20 mouse cellular contexts compared by ENCODE assay signal in the genomic region with DNA sequence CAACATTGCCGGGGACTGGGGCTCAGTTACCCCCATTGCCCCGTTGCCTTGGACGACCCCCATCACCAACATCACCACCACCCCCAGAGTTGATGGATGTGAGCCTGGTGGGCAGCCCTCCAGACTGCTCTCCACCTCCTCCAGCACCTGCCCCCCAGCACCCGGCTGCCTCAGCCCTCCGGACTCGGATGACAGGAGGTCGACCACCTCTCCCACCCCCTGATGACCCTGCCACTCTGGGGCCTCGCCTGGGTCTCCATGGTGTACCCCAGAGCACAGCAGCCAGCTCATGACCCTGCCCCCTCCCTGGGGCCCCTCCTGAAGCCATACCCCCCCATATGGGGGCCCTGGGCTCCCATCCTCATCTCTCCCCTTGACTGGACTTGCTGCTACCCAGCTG. TPM values are rescaled to one million over a fixed set of nuclear protein-coding genes. Genes with fewer than 3 reads are reported as not detected.
A peak's percentile ranks its signal among the peaks of the same experiment; 100 is the strongest.
DNase-seq lines count a peak whose midpoint lies in the region; ATAC-seq lines count a peak whose summit lies in the region.
"Had no signal": no experiment of that assay in that cellular context is flagged by ENCODE, and none has a peak within 500 bp of the region (broad histone marks: within the 10 kb centered on the region; RNA-seq: fewer than 3 reads in every experiment).

No protein-coding gene starts in this region.

- H3K9ac ChIP-seq in hindbrain, embryonic 12.5 days = peak overlapping the region; percentile 29; the same call in 1 of the 2 replicates
- no peak overlapping the region for H3K9ac ChIP-seq in hindbrain, embryonic 13.5 days
- H3K9ac ChIP-seq: embryonic facial prominence, embryonic 13.5 days; forebrain, embryonic 12.5 days; heart, embryonic 15.5 days; intestine, embryonic 15.5 days had no signal

- H3K27me3 ChIP-seq in hindbrain, embryonic 12.5 days = no peaks in the 10 kb centered on the region
- no peaks in the 10 kb centered on the region for H3K27me3 ChIP-seq in hindbrain, embryonic 13.5 days
- H3K27me3 ChIP-seq: embryonic facial prominence, embryonic 13.5 days; forebrain, embryonic 12.5 days; heart, embryonic 15.5 days; intestine, embryonic 15.5 days had no signal

- WGBS in hindbrain, embryonic 12.5 days = 87% methylated on average over 8 of the region's 8 CpGs
- 94% methylated on average over 8 of the region's 8 CpGs for WGBS in hindbrain, embryonic 13.5 days

- no peak overlapping the region for H3K27ac ChIP-seq in hindbrain, embryonic 12.5 days
- no peak overlapping the region for H3K27ac ChIP-seq in hindbrain, embryonic 13.5 days
- H3K27ac ChIP-seq: embryonic facial prominence, embryonic 13.5 days; forebrain, embryonic 12.5 days; heart, adult 2 months; heart, embryonic 15.5 days; intestine, embryonic 15.5 days had no signal

- no peaks in the 10 kb centered on the region for H3K9me3 ChIP-seq in hindbrain, embryonic 12.5 days (replicated peaks)
- no peaks in the 10 kb centered on the region for H3K9me3 ChIP-seq in hindbrain, embryonic 13.5 days
- H3K9me3 ChIP-seq: embryonic facial prominence, embryonic 13.5 days; forebrain, embryonic 12.5 days; heart, embryonic 15.5 days; intestine, embryonic 15.5 days had no signal

- intact Hi-C loops in left cerebral cortex, postnatal 4 days (cut with DNase I) = loop anchor here (10.0 kb wide), 1 partner anchor 118 kb away; a partner anchor contains a TSS
- intact Hi-C loops in left cerebral cortex, postnatal 36 days (cut with DNase I) = no loop called here

- DNase-seq in heart, adult 11 months = peak; percentile 91
- no peak for DNase-seq in heart, adult 8-10 months (ENCODE audit: low spot score)
- peak; percentile 13 for DNase-seq in left cerebral cortex, postnatal 4 days
- no peak for DNase-seq in left cerebral cortex, postnatal 36 days (ENCODE audit: low spot score in 2 of 2)
- DNase-seq: adrenal gland, postnatal 25 days; cerebellum, adult 18-20 months; cerebellum, adult 9-11 months; cerebellum, postnatal 36 days; gastrocnemius, postnatal 10 days; heart, adult 2 months; heart, postnatal 36 days had no signal

- ATAC-seq in hindbrain, embryonic 12.5 days (ENCODE audit: low FRiP score) = 0 out of 2 replicates have a peak, but pooled peaks have one; percentile 4
- ATAC-seq in hindbrain, embryonic 13.5 days (ENCODE audit: low FRiP score) = no peak

- no peak overlapping the region for H3K4me3 ChIP-seq in hindbrain, embryonic 12.5 days
- H3K4me3 ChIP-seq in hindbrain, embryonic 13.5 days = no peak overlapping the region
- H3K4me3 ChIP-seq: embryonic facial prominence, embryonic 13.5 days; forebrain, embryonic 12.5 days; heart, adult 2 months; heart, embryonic 15.5 days; intestine, embryonic 15.5 days had no signal

- peaks cover 99% of the 10 kb centered on the region for H3K36me3 ChIP-seq in hindbrain, embryonic 12.5 days
- peaks cover 99% of the 10 kb centered on the region for H3K36me3 ChIP-seq in hindbrain, embryonic 13.5 days

- no peak overlapping the region for H3K4me2 ChIP-seq in hindbrain, embryonic 12.5 days (replicated peaks)
- H3K4me2 ChIP-seq in hindbrain, embryonic 13.5 days = no peak overlapping the region
- H3K4me2 ChIP-seq: embryonic facial prominence, embryonic 13.5 days; forebrain, embryonic 12.5 days; heart, embryonic 15.5 days; intestine, embryonic 15.5 days had no signal

- no peaks in the 10 kb centered on the region for H3K4me1 ChIP-seq in hindbrain, embryonic 12.5 days
- peaks cover 1% of the 10 kb centered on the region for H3K4me1 ChIP-seq in hindbrain, embryonic 13.5 days (replicated peaks)
- H3K4me1 ChIP-seq: embryonic facial prominence, embryonic 13.5 days; forebrain, embryonic 12.5 days; heart, embryonic 15.5 days; intestine, embryonic 15.5 days had no signal

RNA-seq across cellular contexts. Expression of a gene that starts 7.4 kb away (rescaled TPM):
- total RNA-seq in heart, adult 8-10 months (2022) = 10 to 100 TPM; 24.0 to 34.6 (median 31.8) TPM
- 21.5 and 21.7 TPM in 2 replicates for polyA plus RNA-seq in hindbrain, embryonic 12.5 days (2016; fragmentation: Nextera tagmentation; extraction: Ambion mirVana)
- 15.1 and 16.3 TPM in 2 replicates for polyA plus RNA-seq in hindbrain, embryonic 13.5 days (2015; fragmentation: Nextera tagmentation; extraction: Ambion mirVana)
- total RNA-seq in left cerebral cortex, postnatal 4 days (2021) = 10 to 100 TPM; 27.9 TPM
- total RNA-seq in left cerebral cortex, postnatal 36 days (2021) = 10 to 100 TPM; 46.7 to 54.8 TPM

RNA-seq across cellular contexts. Expression of a gene that starts 17.1 kb away (rescaled TPM):
- total RNA-seq in heart, adult 8-10 months (2022) = 10 to 100 TPM; 31.1 to 33.6 (median 32.1) TPM
- 115 and 120 TPM in 2 replicates for polyA plus RNA-seq in hindbrain, embryonic 12.5 days (2016; fragmentation: Nextera tagmentation; extraction: Ambion mirVana)
- 84.2 and 92.0 TPM in 2 replicates for polyA plus RNA-seq in hindbrain, embryonic 13.5 days (2015; fragmentation: Nextera tagmentation; extraction: Ambion mirVana)
- 100 to 1,000 TPM; 113 to 121 TPM for total RNA-seq in left cerebral cortex, postnatal 4 days (2021)
- 10 to 100 TPM; 50.3 to 54.8 TPM for total RNA-seq in left cerebral cortex, postnatal 36 days (2021)

RNA-seq across cellular contexts. Expression of a gene that starts 57.4 kb away (rescaled TPM):
- total RNA-seq in heart, adult 8-10 months (2022) = not detected
- 0.09 and 0.12 TPM in 2 replicates for polyA plus RNA-seq in hindbrain, embryonic 12.5 days (2016; fragmentation: Nextera tagmentation; extraction: Ambion mirVana)
- 0.06 and 0.16 TPM in 2 replicates for polyA plus RNA-seq in hindbrain, embryonic 13.5 days (2015; fragmentation: Nextera tagmentation; extraction: Ambion mirVana)
- not detected for total RNA-seq in left cerebral cortex, postnatal 4 days (2021)
- under 1 TPM; 0.07 TPM for total RNA-seq in left cerebral cortex, postnatal 36 days (2021)
- total RNA-seq: adrenal gland, postnatal 25 days; gastrocnemius, postnatal 10 days; gastrocnemius, postnatal 4 days; heart, adult 2 months; heart, postnatal 36 days; MEL had no signal
- polyA plus RNA-seq: frontal cortex, adult 2 months had no signal

Comparison
In these comparisons a context has a peak if more than half of its experiments do, and no peak if none do; other contexts are left out.
1. DNase-seq: peak in heart, adult 11 months (single experiment) and left cerebral cortex, postnatal 4 days (single experiment); none in heart, adult 8-10 months (single experiment) and left cerebral cortex, postnatal 36 days (0 of 2).